Mouse (Mus musculus): ENCODE measurements around the gene Ovol2. TPM values are rescaled to one million over a fixed set of nuclear protein-coding genes. Genes with fewer than 3 reads are reported as not detected.
A peak's percentile ranks its signal among the peaks of the same experiment; 100 is the strongest.

Ovol2 gene
- total and polyA plus RNA-seq, 3 experiments: 0.14 TPM; not detected in 2

- Histone ChIP-seq H3K4me1 (ENCODE audit: control insufficient read depth, insufficient read depth, low read length) (no peaks in the 10 kb centered on the region), H3K79me2 (replicated peaks; ENCODE audit: control insufficient read depth, insufficient read depth, low read length) (no peaks in the 10 kb centered on the region), H3K27ac (no peak overlapping the region), H3K36me3 (ENCODE audit: control insufficient read depth, insufficient read depth, low read length) (no peaks in the 10 kb centered on the region), H3K9ac (ENCODE audit: low read depth, low read length) (peak overlapping the region; percentile 21), H3K27me3 (ENCODE audit: control insufficient read depth, insufficient read depth, low read length) (peaks cover 27% of the 10 kb centered on the region), H3K4me3 (peak overlapping the region; percentile 42)
- peak; percentile 10 to 34 for DNase-seq
- WGBS: under 1% methylated on average over 48 of the region's 50 CpGs
- no peak for TF ChIP-seq POLR2A (IDR thresholded peaks at IDR 0.05; ENCODE audit: insufficient read depth, low read depth, low read length)
- TF ChIP-seq CTCF (IDR thresholded peaks at IDR 0.05): no peak
- no peak for TF ChIP-seq EP300 (IDR thresholded peaks at IDR 0.05; ENCODE audit: insufficient read depth, low read depth, low read length)
- intact Hi-C loops (cut with DNase I): no loop called here
These were observed 980 bp downstream of the Ovol2 start for GRCm38 (mm10) chr2:144330960-144331371.

GRCm38 (mm10) chr2:144330352-144330959 is 1.5 kb downstream of the Ovol2 start:
- H3K4me3 ChIP-seq: peak overlapping the region; percentile 42
- no peaks in the 10 kb centered on the region for H3K79me2 ChIP-seq (replicated peaks; ENCODE audit: control insufficient read depth, insufficient read depth, low read length)
- 2% methylated on average over 41 of the region's 41 CpGs for WGBS
- H3K27ac ChIP-seq: no peak overlapping the region
- DNase-seq: peak in 1 of 2 experiments; percentile 7
- no peaks in the 10 kb centered on the region for H3K4me1 ChIP-seq (ENCODE audit: control insufficient read depth, insufficient read depth, low read length)
- intact Hi-C loops (cut with DNase I): no loop called here
- H3K36me3 ChIP-seq (ENCODE audit: control insufficient read depth, insufficient read depth, low read length): no peaks in the 10 kb centered on the region
- H3K27me3 ChIP-seq (ENCODE audit: control insufficient read depth, insufficient read depth, low read length): peaks cover 27% of the 10 kb centered on the region
- TF ChIP-seq EP300 (IDR thresholded peaks at IDR 0.05; ENCODE audit: insufficient read depth, low read depth, low read length) (no peak), CTCF (IDR thresholded peaks at IDR 0.05) (no peak), POLR2A (IDR thresholded peaks at IDR 0.05; ENCODE audit: insufficient read depth, low read depth, low read length) (no peak)
- H3K9ac ChIP-seq (ENCODE audit: low read depth, low read length): peak overlapping the region; percentile 21; the same call in 1 of the 2 replicates

DNA sequence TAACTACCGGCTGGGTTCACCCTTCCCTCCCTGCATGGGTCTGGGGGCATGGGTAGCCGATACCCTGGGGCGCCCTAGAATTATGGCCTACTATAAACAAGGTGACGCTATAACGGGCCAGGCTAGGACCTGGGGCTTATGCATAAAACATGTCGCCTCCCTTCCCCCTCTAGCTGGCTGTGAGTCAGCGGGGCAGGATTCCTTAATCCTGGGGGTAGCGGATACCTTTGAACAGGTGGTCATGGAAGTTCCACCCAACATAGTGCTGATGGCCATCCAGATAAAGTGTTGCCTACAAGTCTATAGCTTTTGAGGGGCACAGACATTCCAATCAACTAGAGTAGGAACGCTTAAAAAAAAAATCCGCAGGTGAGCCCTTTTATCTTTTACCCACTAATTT is 2.0 kb downstream of the Ovol2 start:
- intact Hi-C loops (cut with DNase I): no loop called here
- no peak for DNase-seq
- no peaks in the 10 kb centered on the region for H3K4me1 ChIP-seq (ENCODE audit: control insufficient read depth, insufficient read depth, low read length)
- no peak overlapping the region for H3K27ac ChIP-seq
- no peaks in the 10 kb centered on the region for H3K36me3 ChIP-seq (ENCODE audit: control insufficient read depth, insufficient read depth, low read length)
- TF ChIP-seq POLR2A (IDR thresholded peaks at IDR 0.05; ENCODE audit: insufficient read depth, low read depth, low read length): no peak
- TF ChIP-seq EP300 (IDR thresholded peaks at IDR 0.05; ENCODE audit: insufficient read depth, low read depth, low read length): no peak
- TF ChIP-seq CTCF (IDR thresholded peaks at IDR 0.05): no peak
- H3K79me2 ChIP-seq (replicated peaks; ENCODE audit: control insufficient read depth, insufficient read depth, low read length): no peaks in the 10 kb centered on the region
- 10% methylated on average over 10 of the region's 10 CpGs for WGBS
- H3K4me3 ChIP-seq: no peak overlapping the region
- peaks cover 27% of the 10 kb centered on the region for H3K27me3 ChIP-seq (ENCODE audit: control insufficient read depth, insufficient read depth, low read length)
- H3K9ac ChIP-seq (ENCODE audit: low read depth, low read length): no peak overlapping the region

DNA sequence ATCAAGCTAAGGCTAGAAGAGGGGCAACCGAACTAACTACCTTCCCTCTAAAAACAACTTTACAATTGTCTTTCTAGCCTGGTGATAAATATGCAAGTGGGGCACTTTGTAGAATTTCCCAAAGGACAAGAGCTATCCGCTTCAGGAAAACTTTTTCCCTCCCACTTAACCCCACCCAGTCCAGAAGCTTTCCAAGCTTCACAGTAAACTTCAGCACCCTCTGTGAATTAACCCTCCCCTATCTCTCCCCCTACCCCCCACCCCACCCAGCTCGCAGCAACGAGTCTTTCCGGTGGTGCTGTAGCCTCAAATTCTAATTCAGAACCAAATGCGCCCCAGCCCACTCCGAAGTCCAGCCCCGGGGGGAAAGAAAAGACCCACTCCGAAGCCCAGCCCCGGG is 2.5 kb downstream of the Ovol2 start:
- H3K27me3 ChIP-seq (ENCODE audit: control insufficient read depth, insufficient read depth, low read length): peaks cover 27% of the 10 kb centered on the region
- intact Hi-C loops (cut with DNase I): no loop called here
- no peak overlapping the region for H3K4me3 ChIP-seq
- H3K27ac ChIP-seq: no peak overlapping the region
- no peaks in the 10 kb centered on the region for H3K36me3 ChIP-seq (ENCODE audit: control insufficient read depth, insufficient read depth, low read length)
- no peak overlapping the region for H3K9ac ChIP-seq (ENCODE audit: low read depth, low read length)
- WGBS: 13% methylated on average over 10 of the region's 10 CpGs
- TF ChIP-seq POLR2A (IDR thresholded peaks at IDR 0.05; ENCODE audit: insufficient read depth, low read depth, low read length) (no peak), CTCF (IDR thresholded peaks at IDR 0.05) (no peak), EP300 (IDR thresholded peaks at IDR 0.05; ENCODE audit: insufficient read depth, low read depth, low read length) (no peak)
- H3K79me2 ChIP-seq (replicated peaks; ENCODE audit: control insufficient read depth, insufficient read depth, low read length): no peaks in the 10 kb centered on the region
- H3K4me1 ChIP-seq (ENCODE audit: control insufficient read depth, insufficient read depth, low read length): no peaks in the 10 kb centered on the region
- DNase-seq: no peak

GRCm38 (mm10) chr2:144324218-144324617 is 7.7 kb downstream of the Ovol2 start:
- Histone ChIP-seq H3K4me1 (ENCODE audit: control insufficient read depth, insufficient read depth, low read length) (no peaks in the 10 kb centered on the region), H3K36me3 (ENCODE audit: control insufficient read depth, insufficient read depth, low read length) (no peaks in the 10 kb centered on the region), H3K27me3 (ENCODE audit: control insufficient read depth, insufficient read depth, low read length) (no peaks in the 10 kb centered on the region), H3K4me3 (no peak overlapping the region), H3K79me2 (replicated peaks; ENCODE audit: control insufficient read depth, insufficient read depth, low read length) (no peaks in the 10 kb centered on the region), H3K9ac (ENCODE audit: low read depth, low read length) (no peak overlapping the region), H3K27ac (no peak overlapping the region)
- 37% methylated on average over 3 of the region's 3 CpGs for WGBS
- DNase-seq: no peak
- no peak for TF ChIP-seq CTCF (IDR thresholded peaks at IDR 0.05)
- no peak for TF ChIP-seq POLR2A (IDR thresholded peaks at IDR 0.05; ENCODE audit: insufficient read depth, low read depth, low read length)
- TF ChIP-seq EP300 (IDR thresholded peaks at IDR 0.05; ENCODE audit: insufficient read depth, low read depth, low read length): no peak
- intact Hi-C loops (cut with DNase I): no loop called here

DNA sequence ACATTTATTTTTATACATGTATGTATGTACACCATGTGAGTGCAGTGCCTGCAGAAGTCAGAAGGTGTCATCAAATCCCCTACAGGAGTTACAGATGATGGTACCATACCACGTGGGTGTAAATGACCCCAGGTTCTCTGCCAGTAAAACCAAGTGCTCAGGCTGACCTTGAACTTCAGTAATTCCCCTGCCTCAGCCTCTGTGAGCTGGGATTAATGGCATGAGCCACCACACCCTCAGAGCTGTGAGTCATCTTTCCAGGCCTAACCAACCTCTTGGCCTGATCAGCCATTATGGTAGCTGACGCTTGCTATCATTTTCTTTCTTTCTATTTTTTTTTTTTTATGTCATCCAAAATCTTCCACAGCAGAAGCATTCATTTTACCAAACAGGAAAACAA is 20.6 kb downstream of the Ovol2 start:
- WGBS: 74% methylated on average over 2 of the region's 2 CpGs
- Histone ChIP-seq H3K9ac (ENCODE audit: low read depth, low read length) (no peak overlapping the region), H3K4me1 (ENCODE audit: control insufficient read depth, insufficient read depth, low read length) (no peaks in the 10 kb centered on the region), H3K79me2 (replicated peaks; ENCODE audit: control insufficient read depth, insufficient read depth, low read length) (no peaks in the 10 kb centered on the region), H3K4me3 (no peak overlapping the region), H3K27me3 (ENCODE audit: control insufficient read depth, insufficient read depth, low read length) (no peaks in the 10 kb centered on the region), H3K36me3 (ENCODE audit: control insufficient read depth, insufficient read depth, low read length) (no peaks in the 10 kb centered on the region), H3K27ac (no peak overlapping the region)
- intact Hi-C loops (cut with DNase I): no loop called here
- TF ChIP-seq EP300 (IDR thresholded peaks at IDR 0.05; ENCODE audit: insufficient read depth, low read depth, low read length): no peak
- TF ChIP-seq POLR2A (IDR thresholded peaks at IDR 0.05; ENCODE audit: insufficient read depth, low read depth, low read length): no peak
- TF ChIP-seq CTCF (IDR thresholded peaks at IDR 0.05): no peak
- no peak for DNase-seq

All from heart, adult 2 months (tissue).